Mouse (Mus musculus): ENCODE measurements around the gene Ddx1.
A peak's percentile ranks its signal among the peaks of the same experiment; 100 is the strongest.

The Ddx1 gene

GRCm38 (mm10) chr12:13248691-13249572 is at the start of gene Ddx1:
Ddx1 (minus strand) TSS chr12:13249213.
- DNase-seq (ENCODE audit: low spot score) = peak; percentile 80

GRCm38 (mm10) chr12:13293421-13293881 is 44.4 kb upstream of the Ddx1 start:
- no peak for DNase-seq (ENCODE audit: low spot score)

GRCm38 (mm10) chr12:13291453-13291852 is 42.4 kb upstream of the Ddx1 start:
- no peak for DNase-seq (ENCODE audit: low spot score)

- DNase-seq (ENCODE audit: low spot score) = no peak
Observed at GRCm38 (mm10) chr12:13269570-13270390, 20.8 kb upstream of the Ddx1 start.

GRCm38 (mm10) chr12:13268826-13269449 is 19.9 kb upstream of the Ddx1 start, which contains the start of gene Nbas:
Nbas (plus strand) TSS chr12:13269133.
- peak; percentile 88 for DNase-seq (ENCODE audit: low spot score)

- DNase-seq (ENCODE audit: low spot score) = no peak
Observed at GRCm38 (mm10) chr12:13268412-13268811, 19.4 kb upstream of the Ddx1 start.

GRCm38 (mm10) chr12:13255701-13256100 is 6.7 kb upstream of the Ddx1 start:
- no peak for DNase-seq (ENCODE audit: low spot score)

GRCm38 (mm10) chr12:13255068-13255467 is 6.1 kb upstream of the Ddx1 start:
- no peak for DNase-seq (ENCODE audit: low spot score)

- DNase-seq (ENCODE audit: low spot score) = no peak
Observed at GRCm38 (mm10) chr12:13249573-13249919, 533 bp upstream of the Ddx1 start.

- no peak for DNase-seq (ENCODE audit: low spot score)
Observed at GRCm38 (mm10) chr12:13242453-13242852, 6.6 kb downstream of the Ddx1 start.

GRCm38 (mm10) chr12:13218101-13218514 is 30.9 kb downstream of the Ddx1 start:
- no peak for DNase-seq (ENCODE audit: low spot score)

GRCm38 (mm10) chr12:13217568-13217967 is 31.4 kb downstream of the Ddx1 start:
- DNase-seq (ENCODE audit: low spot score) = no peak

- no peak for DNase-seq (ENCODE audit: low spot score)
Observed at GRCm38 (mm10) chr12:13216501-13217103, 32.4 kb downstream of the Ddx1 start.

GRCm38 (mm10) chr12:13214345-13215278 is 34.4 kb downstream of the Ddx1 start:
- peak; percentile 77 for DNase-seq (ENCODE audit: low spot score)

- DNase-seq (ENCODE audit: low spot score) = peak; percentile 61
Observed at GRCm38 (mm10) chr12:13211746-13212482, 37.1 kb downstream of the Ddx1 start.

- no peak for DNase-seq (ENCODE audit: low spot score)
Observed at GRCm38 (mm10) chr12:13209692-13210377, 39.2 kb downstream of the Ddx1 start.

- DNase-seq (ENCODE audit: low spot score) = no peak
Observed at GRCm38 (mm10) chr12:13208983-13209451, 40.0 kb downstream of the Ddx1 start.

GRCm38 (mm10) chr12:13208517-13208916 is 40.5 kb downstream of the Ddx1 start:
- no peak for DNase-seq (ENCODE audit: low spot score)

- no peak for DNase-seq (ENCODE audit: low spot score)
Observed at GRCm38 (mm10) chr12:13207099-13207498, 41.9 kb downstream of the Ddx1 start.

Measured in urinary bladder, postnatal 14 days (tissue).